Mouse (Mus musculus) brain, embryonic 14.5 days (tissue): ENCODE data around the gene Phtf1.

Source experiments
- CTCF ChIP-seq: fragments of 200-500 bp; IDR thresholded peaks from 2 replicates; pipeline ENCODE4 v1.5.1; 2012; ENCODE audit warnings: inconsistent platforms, mild to moderate bottlenecking, moderate library complexity, borderline replicate concordance; ENCODE audit not compliant: insufficient read depth, insufficient read length; ENCODE audit errors: extremely low read depth
- POLR2A ChIP-seq: fragments of 200-500 bp; IDR thresholded peaks from 2 replicates; pipeline ENCODE4 v1.6.1; 2012; ENCODE audit warnings: mild to moderate bottlenecking, inconsistent platforms, borderline replicate concordance; ENCODE audit not compliant: poor library complexity, insufficient read depth, insufficient read length, severe bottlenecking; ENCODE audit errors: extremely low read depth

DNA sequence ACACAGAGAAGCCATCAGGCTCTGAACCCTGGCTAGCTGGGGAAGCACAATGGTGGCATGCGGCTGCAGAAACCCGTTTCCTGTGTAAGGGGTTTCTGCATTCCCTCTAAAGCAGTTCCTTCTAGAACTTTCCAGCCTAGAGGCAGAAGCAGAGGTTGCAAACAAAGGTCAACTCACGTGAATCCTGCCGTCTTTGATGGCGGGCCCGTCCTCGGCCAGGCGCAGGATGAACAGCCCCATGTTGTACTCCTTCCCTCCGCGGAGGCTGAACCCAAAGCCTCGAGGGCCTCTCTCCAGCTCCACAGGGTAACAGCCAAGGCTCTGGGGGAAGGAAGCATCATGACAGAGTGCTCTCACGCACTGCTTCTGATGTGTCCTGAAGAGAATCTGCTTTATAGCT lies 52.2 kb downstream of the Phtf1 start:
- no peak for TF ChIP-seq POLR2A
- TF ChIP-seq CTCF: no peak
